Mouse (Mus musculus) limb, embryonic 13.5 days (tissue): ENCODE data around the gene Fads3. TPM values are rescaled to one million over a fixed set of nuclear protein-coding genes. Genes with fewer than 3 reads are reported as not detected.

ENCODE experiments used
- ATAC-seq: fragments of 200-750 bp; cut with Nextera tagmentation; 2 replicates; pipeline ENCODE4 v1.8.0; 2017; ENCODE audit warnings: low read depth, moderate number of reproducible peaks, moderate TSS enrichment; ENCODE audit not compliant: low FRiP score
- H3K27ac ChIP-seq: fragments of 300-500 bp; sonication (generic); 2 replicates; pipeline ENCODE4 v1.5.1; 2015; ENCODE audit warnings: inconsistent platforms, mild to moderate bottlenecking, moderate library complexity
- H3K27me3 ChIP-seq: fragments of 300-500 bp; sonication (generic); 2 replicates; pipeline ENCODE4 v1.6.1; 2015; ENCODE audit warnings: mild to moderate bottlenecking, inconsistent platforms
- H3K36me3 ChIP-seq: fragments of 300-500 bp; sonication (generic); 2 replicates; pipeline ENCODE4 v1.6.1; 2015; ENCODE audit warnings: inconsistent platforms, mild to moderate bottlenecking, moderate library complexity
- H3K4me1 ChIP-seq: fragments of 300-500 bp; sonication (generic); 2 replicates; pipeline ENCODE4 v1.6.1; 2015; ENCODE audit warnings: inconsistent platforms
- H3K4me2 ChIP-seq: fragments of 300-500 bp; sonication (generic); replicated peaks from 2 replicates; pipeline ENCODE4 v1.6.1; 2015; ENCODE audit warnings: inconsistent platforms, mild to moderate bottlenecking, moderate library complexity
- H3K4me3 ChIP-seq: fragments of 300-500 bp; sonication (generic); 2 replicates; pipeline ENCODE4 v1.5.1; 2015; ENCODE audit warnings: moderate library complexity, mild to moderate bottlenecking, inconsistent platforms
- H3K9ac ChIP-seq: fragments of 300-500 bp; sonication (generic); 2 replicates; pipeline ENCODE4 v1.6.1; 2015; ENCODE audit warnings: mild to moderate bottlenecking, inconsistent platforms
- H3K9me3 ChIP-seq: fragments of 300-500 bp; sonication (generic); 2 replicates; pipeline ENCODE4 v1.6.1; 2016; ENCODE audit warnings: inconsistent platforms
- WGBS: fragments of 180-500 bp; shearing (Covaris S2); methylation state at CpG from one replicate; pipeline ENCODE4 v1.1.7; 2015; 5-methylcytosine and 5-hydroxymethylcytosine counted together
- polyA plus RNA-seq: library from polyadenylated mRNA; unstranded; fragments of >200 nt; fragmentation: Nextera tagmentation; extraction: Ambion mirVana; gene quantifications from 2 replicates; pipeline ENCODE4 v1.2.1, GENCODE M21; 2015

Gene Fads3
- polyA plus RNA-seq, 1 experiment from 2014 or later: 10.0 TPM

GRCm38 (mm10) chr19:10064173-10065012 is 23.0 kb downstream of the Fads3 start:
- WGBS: 82% methylated on average over 10 of the region's 10 CpGs

DNA sequence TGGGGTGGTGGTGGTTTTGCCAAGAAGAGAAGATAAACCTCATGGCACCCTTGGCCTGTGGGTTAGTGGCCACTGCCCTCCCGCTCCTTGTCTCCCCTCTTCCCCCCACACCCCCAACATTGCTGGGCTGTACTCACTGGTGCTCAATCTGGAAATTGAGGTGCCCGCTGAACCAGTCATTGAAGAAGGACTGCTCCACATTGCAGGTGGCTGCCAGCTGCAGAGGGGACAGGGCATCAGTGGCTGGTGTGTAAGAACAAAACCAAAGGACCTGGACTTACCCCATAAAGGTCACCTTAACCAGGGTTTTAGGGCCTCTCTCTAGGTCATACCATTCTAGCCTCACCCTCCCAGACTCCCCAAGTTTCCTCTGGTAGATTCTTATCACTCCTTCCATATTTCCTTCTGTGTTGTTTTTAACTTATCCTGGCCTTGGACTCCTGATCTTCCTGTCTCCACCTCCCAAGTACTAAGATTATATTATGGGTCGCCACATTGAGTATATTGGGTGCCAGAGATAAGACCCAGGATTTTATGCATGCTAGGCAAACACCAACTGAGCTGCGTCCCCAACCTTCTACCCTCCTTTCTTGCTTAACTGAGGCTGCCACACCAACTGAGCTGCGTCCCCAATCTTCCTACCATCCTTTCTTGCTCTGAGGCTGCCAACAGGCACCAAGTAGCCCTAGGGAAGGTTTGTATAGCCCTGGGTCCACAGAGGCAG is 24.3 kb downstream of the Fads3 start:
- H3K9ac ChIP-seq: no peak overlapping the region
- 88% methylated on average over 5 of the region's 5 CpGs for WGBS
- H3K4me3 ChIP-seq: no peak overlapping the region
- H3K36me3 ChIP-seq: peaks cover 99% of the 10 kb centered on the region
- no peak overlapping the region for H3K4me2 ChIP-seq
- no peaks in the 10 kb centered on the region for H3K27me3 ChIP-seq
- no peak overlapping the region for H3K27ac ChIP-seq
- ATAC-seq: no peak
- no peaks in the 10 kb centered on the region for H3K9me3 ChIP-seq
- H3K4me1 ChIP-seq: peaks cover 4% of the 10 kb centered on the region; the same call in 1 of the 2 replicates

More at GRCm38 (mm10) chr19:10064173-10065012, 23.0 kb downstream of the Fads3 start:
- Histone ChIP-seq H3K9me3 (no peaks in the 10 kb centered on the region), H3K36me3 (peaks cover 87% of the 10 kb centered on the region), H3K9ac (no peak overlapping the region), H3K4me3 (no peak overlapping the region), H3K27me3 (no peaks in the 10 kb centered on the region), H3K4me2 (no peak overlapping the region), H3K27ac (no peak overlapping the region), H3K4me1 (peaks cover 4% of the 10 kb centered on the region; the same call in 1 of the 2 replicates)
- no peak for ATAC-seq

- no peaks in the 10 kb centered on the region for H3K4me1 ChIP-seq
- H3K27me3 ChIP-seq: no peaks in the 10 kb centered on the region
- H3K4me2 ChIP-seq: no peak overlapping the region
- peaks cover 99% of the 10 kb centered on the region for H3K36me3 ChIP-seq
- no peak for ATAC-seq
- no peak overlapping the region for H3K4me3 ChIP-seq
- no peak overlapping the region for H3K27ac ChIP-seq
- no peaks in the 10 kb centered on the region for H3K9me3 ChIP-seq
- no peak overlapping the region for H3K9ac ChIP-seq
- 92% methylated on average over 4 of the region's 4 CpGs for WGBS
These were observed 24.8 kb downstream of the Fads3 start for GRCm38 (mm10) chr19:10066189-10066500.

- WGBS: 97% methylated on average over 3 of the region's 3 CpGs
These were observed 25.1 kb downstream of the Fads3 start for GRCm38 (mm10) chr19:10066502-10066901.

DNA sequence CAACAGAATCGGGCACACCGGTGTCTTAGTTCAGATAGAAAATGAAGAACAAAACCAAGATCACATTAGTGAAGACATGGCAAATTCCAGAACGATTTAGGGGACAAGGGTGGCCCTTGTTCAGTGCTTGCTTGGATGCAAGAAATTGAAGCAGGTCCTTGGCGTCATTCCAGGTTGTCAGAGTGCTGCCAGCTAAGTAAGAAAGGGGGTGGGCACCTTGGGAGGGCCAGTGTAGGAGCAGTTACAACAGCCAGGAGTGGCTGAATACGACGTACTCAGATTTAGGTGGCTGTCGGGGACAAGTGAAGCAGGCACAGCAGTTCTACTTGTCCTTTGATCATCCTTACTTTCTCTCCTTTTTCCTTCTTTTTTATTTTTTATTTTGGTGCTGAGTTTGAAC is 26.3 kb downstream of the Fads3 start:
- H3K4me3 ChIP-seq: no peak overlapping the region
- no peaks in the 10 kb centered on the region for H3K27me3 ChIP-seq
- ATAC-seq: no peak
- peaks cover 99% of the 10 kb centered on the region for H3K36me3 ChIP-seq
- no peak overlapping the region for H3K9ac ChIP-seq
- no peaks in the 10 kb centered on the region for H3K4me1 ChIP-seq
- no peak overlapping the region for H3K4me2 ChIP-seq
- no peaks in the 10 kb centered on the region for H3K9me3 ChIP-seq
- no peak overlapping the region for H3K27ac ChIP-seq
- 89% methylated on average over 7 of the region's 7 CpGs for WGBS

More at GRCm38 (mm10) chr19:10066502-10066901, 25.1 kb downstream of the Fads3 start:
- H3K9ac ChIP-seq: no peak overlapping the region
- no peaks in the 10 kb centered on the region for H3K9me3 ChIP-seq
- no peak overlapping the region for H3K4me3 ChIP-seq
- H3K27me3 ChIP-seq: no peaks in the 10 kb centered on the region
- no peak for ATAC-seq
- no peak overlapping the region for H3K4me2 ChIP-seq
- peaks cover 99% of the 10 kb centered on the region for H3K36me3 ChIP-seq
- H3K27ac ChIP-seq: no peak overlapping the region
- H3K4me1 ChIP-seq: no peaks in the 10 kb centered on the region

- ATAC-seq: no peak
- no peak overlapping the region for H3K27ac ChIP-seq
- peaks cover 99% of the 10 kb centered on the region for H3K36me3 ChIP-seq
- H3K9me3 ChIP-seq: no peaks in the 10 kb centered on the region
- H3K4me3 ChIP-seq: no peak overlapping the region
- H3K4me2 ChIP-seq: no peak overlapping the region
- no peaks in the 10 kb centered on the region for H3K27me3 ChIP-seq
- no peak overlapping the region for H3K9ac ChIP-seq
- WGBS: 94% methylated on average over 8 of the region's 8 CpGs
- no peaks in the 10 kb centered on the region for H3K4me1 ChIP-seq
These were observed 29.0 kb downstream of the Fads3 start for GRCm38 (mm10) chr19:10070186-10070980.

DNA sequence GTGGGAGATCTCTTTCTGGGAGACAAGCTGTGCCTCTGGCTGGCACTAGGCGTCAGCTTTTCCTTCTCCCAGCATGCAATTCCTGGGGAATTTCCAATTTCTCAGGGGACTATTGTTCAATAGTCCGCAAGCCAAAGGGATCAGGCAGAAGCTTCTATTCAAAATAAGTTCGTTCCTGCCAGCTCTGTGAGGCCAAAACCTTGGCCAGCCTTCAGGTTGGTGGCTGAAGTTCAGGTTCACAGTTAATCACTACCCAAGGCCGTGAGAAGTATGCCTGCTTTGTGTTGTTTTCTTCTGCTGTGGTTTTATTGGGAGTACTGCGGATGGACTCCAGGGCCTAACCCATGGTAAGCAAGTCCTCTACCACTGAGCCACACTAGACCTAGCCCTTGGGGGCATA is 29.8 kb downstream of the Fads3 start:
- 89% methylated on average over 5 of the region's 5 CpGs for WGBS
- no peaks in the 10 kb centered on the region for H3K4me1 ChIP-seq
- no peaks in the 10 kb centered on the region for H3K27me3 ChIP-seq
- no peak for ATAC-seq
- H3K27ac ChIP-seq: no peak overlapping the region
- no peak overlapping the region for H3K4me2 ChIP-seq
- H3K4me3 ChIP-seq: no peak overlapping the region
- H3K9ac ChIP-seq: no peak overlapping the region
- H3K9me3 ChIP-seq: no peaks in the 10 kb centered on the region
- peaks cover 99% of the 10 kb centered on the region for H3K36me3 ChIP-seq

GRCm38 (mm10) chr19:10071892-10072291 is 30.5 kb downstream of the Fads3 start:
- no peak overlapping the region for H3K27ac ChIP-seq
- no peaks in the 10 kb centered on the region for H3K4me1 ChIP-seq
- ATAC-seq: no peak
- no peak overlapping the region for H3K4me3 ChIP-seq
- H3K27me3 ChIP-seq: no peaks in the 10 kb centered on the region
- peaks cover 99% of the 10 kb centered on the region for H3K36me3 ChIP-seq
- no peaks in the 10 kb centered on the region for H3K9me3 ChIP-seq
- no peak overlapping the region for H3K4me2 ChIP-seq
- WGBS: 72% methylated on average over 4 of the region's 4 CpGs
- no peak overlapping the region for H3K9ac ChIP-seq

- H3K27ac ChIP-seq: no peak overlapping the region
- H3K4me2 ChIP-seq: no peak overlapping the region
- H3K4me1 ChIP-seq: no peaks in the 10 kb centered on the region
- H3K9me3 ChIP-seq: no peaks in the 10 kb centered on the region
- H3K4me3 ChIP-seq: no peak overlapping the region
- WGBS: 91% methylated on average over 5 of the region's 5 CpGs
- no peak overlapping the region for H3K9ac ChIP-seq
- H3K36me3 ChIP-seq: peaks cover 99% of the 10 kb centered on the region
- no peak for ATAC-seq
- no peaks in the 10 kb centered on the region for H3K27me3 ChIP-seq
These were observed 31.8 kb downstream of the Fads3 start for GRCm38 (mm10) chr19:10073145-10073544.

DNA sequence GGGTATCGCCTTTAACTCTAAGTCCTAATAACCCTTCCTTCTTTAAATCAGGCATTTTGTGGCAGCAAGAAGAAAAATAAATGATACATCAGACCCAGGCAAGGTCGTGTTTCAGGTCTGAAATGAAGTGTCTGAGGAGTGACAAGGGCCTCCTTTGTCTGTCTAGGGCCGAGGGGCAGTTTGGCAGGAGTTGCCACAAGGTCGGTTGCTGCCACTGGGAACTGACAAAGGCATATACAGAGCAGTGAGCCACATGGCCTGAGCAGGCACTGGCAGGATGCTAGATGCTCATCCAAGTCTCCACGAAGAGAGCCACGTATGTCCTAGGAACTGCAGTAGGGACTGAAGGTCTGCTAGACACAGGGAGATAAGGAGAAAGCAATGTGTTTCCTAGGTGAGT is 37.0 kb downstream of the Fads3 start:
- no peaks in the 10 kb centered on the region for H3K9me3 ChIP-seq
- peaks cover 98% of the 10 kb centered on the region for H3K36me3 ChIP-seq
- peaks cover 12% of the 10 kb centered on the region for H3K4me1 ChIP-seq
- 78% methylated on average over 6 of the region's 6 CpGs for WGBS
- no peak overlapping the region for H3K27ac ChIP-seq
- no peak overlapping the region for H3K4me3 ChIP-seq
- no peak overlapping the region for H3K9ac ChIP-seq
- no peak overlapping the region for H3K4me2 ChIP-seq
- no peaks in the 10 kb centered on the region for H3K27me3 ChIP-seq
- no peak for ATAC-seq

- H3K36me3 ChIP-seq: peaks cover 96% of the 10 kb centered on the region
- no peak overlapping the region for H3K9ac ChIP-seq
- H3K9me3 ChIP-seq: no peaks in the 10 kb centered on the region
- H3K4me2 ChIP-seq: no peak overlapping the region
- H3K4me1 ChIP-seq: peaks cover 12% of the 10 kb centered on the region
- ATAC-seq: no peak
- H3K4me3 ChIP-seq: no peak overlapping the region
- WGBS: 94% methylated on average over 7 of the region's 7 CpGs
- H3K27ac ChIP-seq: no peak overlapping the region
- H3K27me3 ChIP-seq: no peaks in the 10 kb centered on the region
These were observed 39.0 kb downstream of the Fads3 start for GRCm38 (mm10) chr19:10080384-10080783.

GRCm38 (mm10) chr19:10082105-10082504 is 40.7 kb downstream of the Fads3 start:
- Histone ChIP-seq H3K9me3 (no peaks in the 10 kb centered on the region), H3K4me3 (no peak overlapping the region), H3K27me3 (no peaks in the 10 kb centered on the region), H3K27ac (no peak overlapping the region), H3K4me1 (peaks cover 12% of the 10 kb centered on the region), H3K4me2 (no peak overlapping the region), H3K9ac (no peak overlapping the region), H3K36me3 (peaks cover 94% of the 10 kb centered on the region)
- no peak for ATAC-seq
- 80% methylated on average over 3 of the region's 3 CpGs for WGBS
